Mouse (Mus musculus) hindbrain, embryonic 10.5 days (tissue): ENCODE measurements around the gene Hrasls5. TPM values are rescaled to one million over a fixed set of nuclear protein-coding genes. Genes with fewer than 3 reads are reported as not detected.

Experiments used
- DNase-seq: peaks from one replicate; pipeline ENCODE4 v3.0.0-alpha.2; 2017; ENCODE audit warnings: low spot score
- H3K27ac ChIP-seq: fragments of 300-500 bp; sonication (generic); 2 replicates; pipeline ENCODE4 v1.5.1; 2016; ENCODE audit warnings: mild to moderate bottlenecking, moderate library complexity
- H3K27me3 ChIP-seq: fragments of 300-500 bp; sonication (generic); 2 replicates; pipeline ENCODE4 v1.6.1; 2016; ENCODE audit warnings: mild to moderate bottlenecking; ENCODE audit not compliant: poor library complexity, insufficient read depth, severe bottlenecking
- H3K36me3 ChIP-seq: fragments of 300-500 bp; sonication (generic); 2 replicates; pipeline ENCODE4 v1.6.1; 2016; ENCODE audit warnings: mild to moderate bottlenecking, moderate library complexity
- H3K4me1 ChIP-seq: fragments of 300-500 bp; sonication (generic); replicated peaks from 2 replicates; pipeline ENCODE4 v1.6.1; 2016; ENCODE audit warnings: mild to moderate bottlenecking
- H3K4me3 ChIP-seq: fragments of 300-500 bp; sonication (generic); 2 replicates; pipeline ENCODE4 v1.5.1; 2016; ENCODE audit warnings: mild to moderate bottlenecking, moderate library complexity
- H3K9me3 ChIP-seq: fragments of 300-500 bp; sonication (generic); 2 replicates; pipeline ENCODE4 v1.6.1; 2016; ENCODE audit warnings: mild to moderate bottlenecking, moderate library complexity
- WGBS: fragments of 180-500 bp; shearing (Covaris S2); methylation state at CpG from one replicate; pipeline ENCODE4 v1.1.7; 2016; 5-methylcytosine and 5-hydroxymethylcytosine counted together
- polyA plus RNA-seq: library from polyadenylated mRNA; unstranded; fragments of >200 nt; fragmentation: Nextera tagmentation; extraction: Ambion mirVana; gene quantifications from 2 replicates; pipeline ENCODE4 v1.2.1, GENCODE M21; 2016

Hrasls5 gene
- polyA plus RNA-seq, 1 experiment from 2014 or later, result not detected

GRCm38 (mm10) chr19:7616231-7616930 lies 4.0 kb downstream of the Hrasls5 start:
- H3K4me1 ChIP-seq, result peaks cover 9% of the 10 kb centered on the region
- no peaks in the 10 kb centered on the region for H3K9me3 ChIP-seq
- WGBS, result 82% methylated on average over 5 of the region's 5 CpGs
- no peak overlapping the region for H3K4me3 ChIP-seq
- no peak for DNase-seq
- no peaks in the 10 kb centered on the region for H3K36me3 ChIP-seq
- H3K27me3 ChIP-seq, result peaks cover 29% of the 10 kb centered on the region
- no peak overlapping the region for H3K27ac ChIP-seq

- WGBS, result 64% methylated on average over 3 of the region's 3 CpGs
- Histone ChIP-seq H3K4me3 (no peak overlapping the region), H3K9me3 (no peaks in the 10 kb centered on the region), H3K27me3 (peaks cover 21% of the 10 kb centered on the region), H3K27ac (no peak overlapping the region), H3K36me3 (no peaks in the 10 kb centered on the region), H3K4me1 (peaks cover 6% of the 10 kb centered on the region)
- DNase-seq, result no peak
Measured at GRCm38 (mm10) chr19:7617085-7617484, 4.7 kb downstream of the Hrasls5 start.

DNA sequence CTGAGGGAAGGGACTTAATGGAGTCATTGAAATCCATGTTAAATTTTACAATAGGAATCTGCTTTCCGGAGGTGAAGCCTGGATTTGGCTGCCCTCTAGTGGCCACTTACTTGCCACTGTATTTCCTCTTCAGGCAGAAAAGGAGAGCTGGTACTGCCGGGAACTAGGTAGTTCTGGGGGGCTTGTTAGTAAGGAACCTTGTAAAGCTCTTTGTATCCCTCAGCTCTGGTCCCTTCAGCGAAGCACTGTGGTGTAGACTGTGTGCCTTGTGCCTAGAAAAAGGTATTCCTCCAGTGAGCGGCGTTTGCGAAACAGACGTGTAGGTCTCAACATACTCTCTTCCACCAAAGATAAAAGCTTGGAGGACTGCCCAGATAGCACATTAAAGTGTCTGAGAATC lies 5.4 kb downstream of the Hrasls5 start:
- Histone ChIP-seq H3K27ac (no peak overlapping the region), H3K4me1 (no peaks in the 10 kb centered on the region), H3K36me3 (no peaks in the 10 kb centered on the region), H3K27me3 (peaks cover 15% of the 10 kb centered on the region), H3K4me3 (no peak overlapping the region), H3K9me3 (no peaks in the 10 kb centered on the region)
- peak; percentile 68 for DNase-seq
- 45% methylated on average over 7 of the region's 7 CpGs for WGBS

GRCm38 (mm10) chr19:7633021-7633420 lies 20.7 kb downstream of the Hrasls5 start:
- Histone ChIP-seq H3K9me3 (no peaks in the 10 kb centered on the region), H3K36me3 (no peaks in the 10 kb centered on the region), H3K4me1 (no peaks in the 10 kb centered on the region), H3K27ac (no peak overlapping the region), H3K4me3 (no peak overlapping the region), H3K27me3 (no peaks in the 10 kb centered on the region)
- no peak for DNase-seq

DNA sequence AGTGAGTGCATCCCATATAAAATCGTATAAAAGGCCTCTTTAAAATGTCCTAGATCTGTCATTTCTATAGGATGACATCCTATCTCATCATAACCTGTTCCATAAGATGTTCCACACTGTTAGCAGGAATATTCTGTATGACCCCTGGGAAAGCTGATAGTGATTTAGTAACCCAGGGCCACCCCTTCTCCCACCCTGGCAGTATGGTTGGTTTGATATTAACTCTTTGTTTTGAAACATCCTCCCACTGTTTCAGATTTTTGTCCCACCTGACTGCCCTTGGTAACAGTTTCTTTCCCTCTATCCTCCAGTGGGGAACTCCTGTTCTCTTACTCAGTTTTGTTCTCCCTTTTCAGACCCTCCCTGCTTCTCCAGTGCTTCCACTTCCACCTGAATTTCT lies 21.4 kb downstream of the Hrasls5 start:
- no peak overlapping the region for H3K27ac ChIP-seq
- WGBS, result 70% methylated on average over 1 of the region's 1 CpGs
- H3K4me3 ChIP-seq, result no peak overlapping the region
- DNase-seq, result no peak
- no peaks in the 10 kb centered on the region for H3K27me3 ChIP-seq
- no peaks in the 10 kb centered on the region for H3K4me1 ChIP-seq
- H3K36me3 ChIP-seq, result no peaks in the 10 kb centered on the region
- H3K9me3 ChIP-seq, result no peaks in the 10 kb centered on the region

GRCm38 (mm10) chr19:7648913-7649666 lies 36.7 kb downstream of the Hrasls5 start:
- H3K4me1 ChIP-seq, result no peaks in the 10 kb centered on the region
- H3K4me3 ChIP-seq, result no peak overlapping the region
- no peak overlapping the region for H3K27ac ChIP-seq
- no peak for DNase-seq
- H3K9me3 ChIP-seq, result no peaks in the 10 kb centered on the region
- H3K27me3 ChIP-seq, result no peaks in the 10 kb centered on the region
- H3K36me3 ChIP-seq, result no peaks in the 10 kb centered on the region
- WGBS, result 88% methylated on average over 8 of the region's 8 CpGs

DNA sequence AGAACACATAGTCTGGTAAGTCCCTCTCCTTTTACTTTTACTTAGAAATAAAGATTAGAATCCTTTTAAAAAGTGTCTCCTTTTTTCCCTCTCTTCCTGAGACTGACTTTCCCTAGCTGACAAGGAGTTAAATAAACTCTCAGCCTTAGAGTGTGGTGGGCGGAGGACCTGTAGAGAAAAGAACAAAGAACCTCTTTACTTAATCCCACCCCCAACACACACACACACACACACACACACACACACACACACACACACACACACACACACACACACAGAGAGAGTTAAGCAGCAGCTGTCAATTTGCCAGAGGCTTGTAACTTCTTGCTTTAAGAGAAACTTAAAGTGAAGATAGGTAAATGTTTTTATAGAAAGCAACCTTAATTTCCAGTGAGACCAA lies 59.7 kb downstream of the Hrasls5 start:
- Histone ChIP-seq H3K4me3 (no peak overlapping the region), H3K27ac (no peak overlapping the region), H3K27me3 (no peaks in the 10 kb centered on the region), H3K36me3 (no peaks in the 10 kb centered on the region), H3K9me3 (peaks cover 3% of the 10 kb centered on the region; the same call in 1 of the 2 replicates), H3K4me1 (no peaks in the 10 kb centered on the region)
- 43% methylated on average over 1 of the region's 1 CpGs for WGBS
- DNase-seq, result no peak

DNA sequence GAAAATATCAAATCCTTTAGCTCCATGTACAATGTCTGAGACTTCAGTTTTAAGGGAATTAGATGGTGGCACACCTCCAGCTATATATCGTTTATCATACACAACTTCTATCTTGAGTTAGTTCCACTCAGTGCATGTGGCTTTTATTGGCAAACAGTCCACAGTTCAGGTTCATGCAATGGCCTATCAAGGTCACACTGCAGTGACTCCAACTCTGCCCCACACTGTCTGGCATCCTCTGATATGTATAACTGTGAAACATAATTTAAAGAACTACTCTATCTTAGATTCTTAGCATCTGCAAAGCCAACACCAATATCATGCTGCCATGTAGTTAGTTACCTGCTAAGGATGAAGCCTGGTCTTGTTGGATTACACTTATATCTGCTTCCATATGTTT lies 75.6 kb downstream of the Hrasls5 start:
- no peak for DNase-seq
- WGBS, result 90% methylated on average over 1 of the region's 1 CpGs
- H3K4me3 ChIP-seq, result no peak overlapping the region

More for the DNA sequence above, 75.6 kb downstream of the Hrasls5 start:
- Histone ChIP-seq H3K9me3 (no peaks in the 10 kb centered on the region), H3K27ac (no peak overlapping the region), H3K27me3 (no peaks in the 10 kb centered on the region), H3K4me1 (no peaks in the 10 kb centered on the region), H3K36me3 (no peaks in the 10 kb centered on the region)

Other genes starting within 250 kb of the Hrasls5 start
- gene Spindoc, start 229.5 kb upstream of the Hrasls5 start, polyA plus RNA-seq, result 44.9 and 48.0 TPM in 2 replicates
- 7.0 and 8.6 TPM in 2 replicates for gene 2700081O15Rik, start 194.9 kb upstream of the Hrasls5 start, polyA plus RNA-seq
- 256 and 280 TPM in 2 replicates for gene Rtn3, start 129.3 kb upstream of the Hrasls5 start, polyA plus RNA-seq
- 4.6 and 7.2 TPM in 2 replicates for gene Atl3, start 118.5 kb upstream of the Hrasls5 start, polyA plus RNA-seq
- 4.6 and 4.7 TPM in 2 replicates for gene Pla2g16, start 55.1 kb upstream of the Hrasls5 start, polyA plus RNA-seq
- gene Lgals12, start 5.3 kb upstream of the Hrasls5 start, polyA plus RNA-seq, result not detected in 2 replicates
- not detected in 2 replicates for gene Slc22a19, start 98.8 kb downstream of the Hrasls5 start, polyA plus RNA-seq
- not detected in 2 replicates for gene Slc22a26, start 190.1 kb downstream of the Hrasls5 start, polyA plus RNA-seq